Mouse (Mus musculus): ENCODE results near the gene Spata33. TPM values are rescaled to one million over a fixed set of nuclear protein-coding genes. Genes with fewer than 3 reads are reported as not detected.
"Not testable (repeated sequence)": the region's sequence is repeated elsewhere in the genome, so short reads cannot be mapped to it uniquely, and the experiment has no call there.

The Spata33 gene
- total and polyA plus RNA-seq, 2 experiments from 2014 or later = 3.3 to 8.3 TPM

DNA sequence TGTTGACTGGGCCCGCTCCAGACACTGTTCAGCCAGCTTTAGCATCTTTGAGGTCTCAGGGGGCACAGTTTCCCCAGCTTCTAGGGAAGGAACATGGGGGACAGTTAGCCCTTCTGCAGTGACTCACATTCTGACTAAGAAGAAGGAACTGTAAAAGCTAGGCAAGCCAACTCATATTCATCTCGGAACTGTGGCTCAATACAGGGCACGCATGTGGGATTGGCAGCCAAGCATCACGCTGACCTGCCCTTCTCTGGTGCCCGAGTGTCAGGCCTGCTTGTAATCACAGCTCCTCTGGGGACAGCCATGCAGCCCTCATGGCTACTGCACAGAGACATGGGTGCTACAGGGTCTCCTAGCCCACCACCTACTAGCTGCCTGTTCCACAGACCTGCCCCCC lies 38.3 kb downstream of the Spata33 start:
- ATAC-seq (no peak), DNase-seq (ENCODE audit: low spot score) (no peak)
- no peak for TF ChIP-seq CTCF (IDR thresholded peaks at IDR 0.05; ENCODE audit: low read depth)
- Histone ChIP-seq H3K9ac (replicated peaks; ENCODE audit: low read length) (no peak overlapping the region), H3K4me1 (ENCODE audit: insufficient read depth, low read length) (peaks cover 17% of the 10 kb centered on the region), H3K36me3 (ENCODE audit: insufficient read depth, low read length) (peaks cover 50% of the 10 kb centered on the region), H3K27ac (no peak overlapping the region), H3K27me3 (ENCODE audit: insufficient read depth, low read length) (no peaks in the 10 kb centered on the region), H3K4me3 (ENCODE audit: low read length) (no peak overlapping the region), H3K4me2 (ENCODE audit: low read depth, low read length) (no peak overlapping the region), H3K9me3 (ENCODE audit: low read length) (no peaks in the 10 kb centered on the region)
- WGBS = 93% methylated on average over 5 of the region's 5 CpGs

DNA sequence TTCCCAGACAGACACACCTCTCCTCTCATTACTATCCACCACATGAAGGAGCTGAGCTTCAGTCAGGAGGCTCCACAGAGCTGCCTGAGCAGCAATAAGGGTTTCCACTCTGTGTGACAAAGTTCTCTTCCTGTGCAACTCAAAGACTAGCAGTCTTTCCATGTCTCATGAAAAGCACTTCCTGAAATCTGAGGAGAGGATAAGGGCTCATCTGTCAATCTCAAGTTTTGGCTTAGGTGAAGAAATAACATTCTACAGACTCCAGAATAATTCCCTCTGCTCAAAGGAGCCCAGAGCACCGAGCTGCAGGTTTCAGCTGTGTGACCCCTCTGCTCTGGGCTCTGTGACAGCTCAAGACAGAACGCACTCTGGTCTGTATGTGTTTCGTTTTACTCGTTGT lies 40.3 kb downstream of the Spata33 start:
- ATAC-seq (no peak), DNase-seq (ENCODE audit: low spot score) (no peak)
- H3K4me3 ChIP-seq (ENCODE audit: low read length) = peak overlapping the region; percentile 98
- no peaks in the 10 kb centered on the region for H3K9me3 ChIP-seq (ENCODE audit: low read length)
- no peaks in the 10 kb centered on the region for H3K27me3 ChIP-seq (ENCODE audit: insufficient read depth, low read length)
- H3K9ac ChIP-seq (replicated peaks; ENCODE audit: low read length) = peak overlapping the region; percentile 92; the same call in 1 of the 2 replicates
- H3K4me1 ChIP-seq (ENCODE audit: insufficient read depth, low read length) = peaks cover 17% of the 10 kb centered on the region
- peaks cover 49% of the 10 kb centered on the region for H3K36me3 ChIP-seq (ENCODE audit: insufficient read depth, low read length)
- peak overlapping the region; percentile 94; the same call in 1 of the 2 replicates for H3K27ac ChIP-seq
- WGBS = 54% methylated on average over 4 of the region's 4 CpGs
- no peak for TF ChIP-seq CTCF (IDR thresholded peaks at IDR 0.05; ENCODE audit: low read depth)
- peak overlapping the region; percentile 96 for H3K4me2 ChIP-seq (ENCODE audit: low read depth, low read length)

DNA sequence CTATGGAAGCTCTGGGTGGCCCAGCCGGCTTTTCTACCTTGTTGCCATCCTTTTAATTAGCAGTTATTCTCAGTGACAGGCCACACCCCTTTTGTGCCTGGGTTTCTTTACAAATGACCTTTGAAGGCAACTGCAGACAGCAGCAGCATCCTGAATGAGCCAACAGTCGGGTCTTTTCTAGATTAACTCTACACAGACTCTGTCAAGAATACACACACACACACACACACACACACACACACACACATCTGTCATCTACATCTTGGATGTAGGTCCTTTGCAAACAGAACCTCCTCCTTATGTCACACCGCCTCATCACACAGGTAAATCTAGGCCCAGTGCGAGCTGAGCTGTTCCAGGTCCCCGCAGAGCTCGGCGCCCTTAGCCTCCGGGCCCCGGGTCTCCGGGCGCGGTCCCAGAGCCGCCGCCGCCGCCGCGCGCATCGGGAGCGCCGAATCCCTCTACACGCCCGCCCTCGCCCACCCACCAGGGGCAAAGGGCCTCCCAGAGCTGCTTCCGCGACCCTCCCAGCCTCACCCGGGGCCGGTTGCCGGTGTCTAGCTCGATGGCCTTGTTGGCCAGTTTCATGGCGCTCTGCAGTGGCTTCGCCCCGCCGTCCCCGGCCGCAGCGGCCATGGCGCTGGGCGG lies 40.9 kb downstream of the Spata33 start:
- ATAC-seq (no peak), DNase-seq (ENCODE audit: low spot score) (peak; percentile 61)
- peaks cover 17% of the 10 kb centered on the region for H3K4me1 ChIP-seq (ENCODE audit: insufficient read depth, low read length)
- no peaks in the 10 kb centered on the region for H3K27me3 ChIP-seq (ENCODE audit: insufficient read depth, low read length)
- H3K9ac ChIP-seq (replicated peaks; ENCODE audit: low read length) = peak overlapping the region; percentile 92
- H3K4me2 ChIP-seq (ENCODE audit: low read depth, low read length) = peak overlapping the region; percentile 96
- no peak for TF ChIP-seq CTCF (IDR thresholded peaks at IDR 0.05; ENCODE audit: low read depth)
- WGBS = under 1% methylated on average over 30 of the region's 40 CpGs
- H3K36me3 ChIP-seq (ENCODE audit: insufficient read depth, low read length) = peaks cover 48% of the 10 kb centered on the region
- peak overlapping the region; percentile 98 for H3K4me3 ChIP-seq (ENCODE audit: low read length)
- no peaks in the 10 kb centered on the region for H3K9me3 ChIP-seq (ENCODE audit: low read length)
- peak overlapping the region; percentile 94 for H3K27ac ChIP-seq

DNA sequence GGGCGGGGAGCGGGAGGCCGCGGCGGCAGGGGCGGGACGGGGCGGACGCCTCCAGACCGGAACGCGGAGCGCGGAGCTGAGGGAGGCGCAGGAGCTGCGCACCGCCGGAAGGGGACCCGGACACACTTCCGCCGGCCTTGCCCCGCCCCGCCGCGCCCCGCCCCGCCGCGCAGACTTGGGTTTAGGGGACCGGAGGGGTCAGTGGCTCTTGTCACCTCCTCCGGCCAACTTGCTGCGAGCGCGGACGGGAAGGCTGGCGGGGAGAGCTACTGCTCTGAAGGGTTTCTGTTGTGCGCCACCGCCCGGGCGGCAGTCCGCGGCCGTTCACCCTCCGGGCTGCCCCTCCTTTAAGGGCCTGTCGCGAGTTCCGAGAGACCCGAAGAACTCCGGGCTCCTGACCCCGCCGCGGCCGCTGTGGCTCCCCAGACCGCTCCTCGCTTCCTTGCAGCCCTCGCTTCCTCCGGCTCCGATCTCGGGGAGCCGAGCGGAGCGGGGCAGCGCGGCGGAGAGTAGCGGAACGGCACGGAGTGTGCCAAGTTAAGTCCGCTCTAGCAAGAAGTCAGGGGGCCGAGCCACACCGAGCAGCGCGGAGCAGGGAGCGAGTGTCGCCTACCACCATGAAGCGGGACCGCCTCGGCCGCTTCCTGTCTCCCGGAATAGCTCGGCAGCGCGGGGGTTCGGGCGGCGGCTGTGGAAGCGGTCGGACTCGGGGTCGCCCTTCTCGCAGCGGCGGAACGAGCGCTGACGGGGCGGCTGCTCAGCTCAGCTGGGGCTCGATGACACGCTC lies 41.7 kb downstream of the Spata33 start, which contains the start of the genes Zfp276 and Vps9d1:
Gene Zfp276 (plus strand): TSS at position 97 of the 787 bp plus-strand sequence.
Gene Vps9d1 (minus strand): TSS at position 250 of the 787 bp plus-strand sequence.
- peak within 1 kb of the TSS; percentile 98 for H3K4me3 ChIP-seq (ENCODE audit: low read length)
- H3K36me3 ChIP-seq (ENCODE audit: insufficient read depth, low read length) = peaks cover 47% of the 10 kb centered on the region
- no peak for TF ChIP-seq CTCF (IDR thresholded peaks at IDR 0.05; ENCODE audit: low read depth)
- DNase-seq (ENCODE audit: low spot score) (peak; percentile 92), ATAC-seq (peak; percentile 94)
- no peaks in the 10 kb centered on the region for H3K9me3 ChIP-seq (ENCODE audit: low read length)
- peaks cover 17% of the 10 kb centered on the region for H3K4me1 ChIP-seq (ENCODE audit: insufficient read depth, low read length)
- peak within 1 kb of the TSS; percentile 94 for H3K27ac ChIP-seq
- WGBS = under 1% methylated on average over 92 of the region's 99 CpGs
- H3K27me3 ChIP-seq (ENCODE audit: insufficient read depth, low read length) = no peaks in the 10 kb centered on the region
- peak within 1 kb of the TSS; percentile 96 for H3K4me2 ChIP-seq (ENCODE audit: low read depth, low read length)
- peak within 1 kb of the TSS; percentile 92 for H3K9ac ChIP-seq (replicated peaks; ENCODE audit: low read length)

DNA sequence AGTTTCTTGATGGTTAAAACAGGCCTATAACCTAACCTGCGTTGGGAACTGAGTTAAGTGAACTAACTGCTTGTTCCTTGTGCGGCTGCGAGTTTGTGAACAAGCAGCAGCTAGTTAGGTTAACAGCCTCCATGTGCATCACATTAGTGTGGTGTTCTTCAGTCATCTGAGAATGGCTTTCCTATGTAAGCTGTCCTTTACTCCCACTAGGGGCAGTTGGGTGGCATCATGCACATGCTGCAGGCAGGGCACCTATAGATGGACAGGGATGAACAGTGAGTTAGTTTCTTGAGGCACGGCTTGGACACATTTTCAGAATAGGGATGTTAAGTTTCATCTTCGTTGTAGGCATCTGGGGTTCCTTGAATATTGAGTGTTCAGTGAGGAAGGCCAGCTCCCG lies 42.5 kb downstream of the Spata33 start:
- DNase-seq (ENCODE audit: low spot score) (peak; percentile 17), ATAC-seq (no peak)
- Histone ChIP-seq H3K4me3 (ENCODE audit: low read length) (peak overlapping the region; percentile 98), H3K27ac (no peak overlapping the region), H3K9ac (replicated peaks; ENCODE audit: low read length) (peak overlapping the region; percentile 92), H3K4me2 (ENCODE audit: low read depth, low read length) (peak overlapping the region; percentile 96), H3K4me1 (ENCODE audit: insufficient read depth, low read length) (peaks cover 17% of the 10 kb centered on the region), H3K36me3 (ENCODE audit: insufficient read depth, low read length) (peaks cover 49% of the 10 kb centered on the region), H3K9me3 (ENCODE audit: low read length) (no peaks in the 10 kb centered on the region), H3K27me3 (ENCODE audit: insufficient read depth, low read length) (no peaks in the 10 kb centered on the region)
- peak; percentile 57 for TF ChIP-seq CTCF (IDR thresholded peaks at IDR 0.05; ENCODE audit: low read depth)
- 70% methylated on average over 6 of the region's 6 CpGs for WGBS

DNA sequence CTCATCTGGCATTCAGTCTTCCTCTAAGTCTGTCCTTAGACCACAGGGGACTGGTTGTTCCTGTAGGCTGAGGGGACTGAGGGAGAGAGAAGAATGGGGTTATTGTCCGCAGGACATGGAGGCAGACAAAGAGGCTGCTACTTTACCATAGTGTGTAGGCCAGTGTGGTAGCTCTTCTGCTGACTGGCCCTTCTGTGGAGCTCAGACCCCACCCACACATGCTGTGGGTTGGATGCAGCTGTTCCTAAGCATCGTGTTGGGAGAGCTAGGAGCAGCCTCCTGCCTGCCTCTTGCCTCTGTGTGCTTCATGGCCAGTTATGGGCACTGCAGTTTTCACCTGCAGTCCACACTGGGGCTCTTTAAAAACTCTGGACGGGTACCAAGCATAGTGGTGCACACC lies 44.5 kb downstream of the Spata33 start:
- no peak for TF ChIP-seq CTCF (IDR thresholded peaks at IDR 0.05; ENCODE audit: low read depth)
- Histone ChIP-seq H3K27ac (peak overlapping the region; percentile 62; the same call in 1 of the 2 replicates), H3K27me3 (ENCODE audit: insufficient read depth, low read length) (no peaks in the 10 kb centered on the region), H3K4me2 (ENCODE audit: low read depth, low read length) (no peak overlapping the region), H3K9ac (replicated peaks; ENCODE audit: low read length) (no peak overlapping the region), H3K4me1 (ENCODE audit: insufficient read depth, low read length) (peaks cover 17% of the 10 kb centered on the region), H3K4me3 (ENCODE audit: low read length) (no peak overlapping the region), H3K36me3 (ENCODE audit: insufficient read depth, low read length) (peaks cover 40% of the 10 kb centered on the region), H3K9me3 (ENCODE audit: low read length) (no peaks in the 10 kb centered on the region)
- DNase-seq (ENCODE audit: low spot score) (peak; percentile 9), ATAC-seq (peak; percentile 27; the same call in 1 of the 2 replicates)
- 52% methylated on average over 3 of the region's 3 CpGs for WGBS

DNA sequence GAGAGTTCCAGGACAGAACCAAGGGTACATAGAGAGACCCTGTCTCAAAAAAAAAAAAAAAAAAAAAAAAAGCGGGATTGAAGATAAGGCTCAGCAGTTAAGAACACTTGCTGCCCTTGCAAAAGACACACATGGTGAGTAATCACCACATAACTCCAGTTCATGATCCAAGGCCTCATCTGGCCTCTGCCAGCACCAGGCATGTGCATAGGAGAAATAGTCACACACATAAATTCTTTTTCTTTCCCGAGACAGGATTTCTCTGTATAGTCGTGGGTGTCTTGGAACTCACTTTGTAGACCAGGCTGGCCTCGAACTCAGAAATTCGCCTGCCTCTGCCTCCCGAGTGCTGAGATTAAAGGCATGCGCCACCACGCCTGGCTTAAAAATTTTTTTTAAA lies 45.0 kb downstream of the Spata33 start:
- not testable (repeated sequence) for H3K9ac ChIP-seq (replicated peaks; ENCODE audit: low read length); H3K27ac ChIP-seq; ATAC-seq; H3K27me3 ChIP-seq (ENCODE audit: insufficient read depth, low read length); H3K4me3 ChIP-seq (ENCODE audit: low read length); H3K9me3 ChIP-seq (ENCODE audit: low read length); H3K4me2 ChIP-seq (ENCODE audit: low read depth, low read length); DNase-seq (ENCODE audit: low spot score)
- WGBS = 93% methylated on average over 7 of the region's 8 CpGs
- peaks cover 16% of the 10 kb centered on the region for H3K4me1 ChIP-seq (ENCODE audit: insufficient read depth, low read length)
- peaks cover 40% of the 10 kb centered on the region for H3K36me3 ChIP-seq (ENCODE audit: insufficient read depth, low read length)
